Mouse (Mus musculus) adrenal gland, adult 2 months (tissue): ENCODE results near the gene Lmo7. TPM values are rescaled to one million over a fixed set of nuclear protein-coding genes. Genes with fewer than 3 reads are reported as not detected.

ENCODE experiments used
- DNase-seq: peaks from one replicate; pipeline ENCODE4 v3.0.0; 2021
- polyA plus RNA-seq: library from polyadenylated mRNA; depleted of rRNA; stranded (reverse); fragments of >200 nt; gene quantifications from 2 replicates; pipeline ENCODE4 v1.2.3, GENCODE M21; 2012
- total RNA-seq, 2 experiments: library from RNA; stranded (reverse); gene quantifications; 2 replicates each; pipeline ENCODE4 v1.2.3; 2021

The Lmo7 gene
- total and polyA plus RNA-seq, 3 experiments: 12.9 to 29.8 (median 17.5) TPM

GRCm38 (mm10) chr14:101879050-101879694 lies 149.4 kb downstream of the Lmo7 start:
- DNase-seq: no peak

- DNase-seq: no peak
Measured at GRCm38 (mm10) chr14:101882966-101883365, 153.2 kb downstream of the Lmo7 start.

- DNase-seq: no peak
Measured at GRCm38 (mm10) chr14:101883787-101884186, 154.0 kb downstream of the Lmo7 start.

GRCm38 (mm10) chr14:101886320-101886719 lies 156.6 kb downstream of the Lmo7 start:
- DNase-seq: no peak

- no peak for DNase-seq
Measured at GRCm38 (mm10) chr14:101891903-101892448, 162.2 kb downstream of the Lmo7 start.

GRCm38 (mm10) chr14:101892496-101892895 lies 162.7 kb downstream of the Lmo7 start:
- no peak for DNase-seq

- no peak for DNase-seq
Measured at GRCm38 (mm10) chr14:101893215-101893614, 163.5 kb downstream of the Lmo7 start.

- no peak for DNase-seq
Measured at GRCm38 (mm10) chr14:101898250-101898649, 168.5 kb downstream of the Lmo7 start.

GRCm38 (mm10) chr14:101901496-101901895 lies 171.7 kb downstream of the Lmo7 start:
- no peak for DNase-seq

- no peak for DNase-seq
Measured at GRCm38 (mm10) chr14:101901976-101902375, 172.2 kb downstream of the Lmo7 start.

- DNase-seq: no peak
Measured at GRCm38 (mm10) chr14:101903722-101904121, 174.0 kb downstream of the Lmo7 start.

GRCm38 (mm10) chr14:101911983-101912382 lies 182.2 kb downstream of the Lmo7 start:
- DNase-seq: no peak

- DNase-seq: no peak
Measured at GRCm38 (mm10) chr14:101912392-101912791, 182.6 kb downstream of the Lmo7 start.

- no peak for DNase-seq
Measured at GRCm38 (mm10) chr14:101914321-101914720, 184.6 kb downstream of the Lmo7 start.

GRCm38 (mm10) chr14:101915867-101916266 lies 186.1 kb downstream of the Lmo7 start:
- DNase-seq: no peak

GRCm38 (mm10) chr14:101918471-101918870 lies 188.7 kb downstream of the Lmo7 start:
- no peak for DNase-seq

GRCm38 (mm10) chr14:101927646-101928244 lies 198.0 kb downstream of the Lmo7 start:
- no peak for DNase-seq

GRCm38 (mm10) chr14:101930576-101931447 lies 201.1 kb downstream of the Lmo7 start:
- DNase-seq: no peak

- no peak for DNase-seq
Measured at GRCm38 (mm10) chr14:101931448-101931750, 201.6 kb downstream of the Lmo7 start.

- no peak for DNase-seq
Measured at GRCm38 (mm10) chr14:101933551-101933950, 203.8 kb downstream of the Lmo7 start.

- DNase-seq: peak; percentile 42
Measured at GRCm38 (mm10) chr14:101942971-101943370, 213.2 kb downstream of the Lmo7 start.

GRCm38 (mm10) chr14:101946711-101947516 lies 217.2 kb downstream of the Lmo7 start:
- peak; percentile 9 for DNase-seq
